Mouse (Mus musculus) forebrain, embryonic 10.5 days (tissue): ENCODE measurements around the gene Mfsd6. TPM values are rescaled to one million over a fixed set of nuclear protein-coding genes. Genes with fewer than 3 reads are reported as not detected.

ENCODE experiments used
- DNase-seq: peaks from one replicate; pipeline ENCODE4 v3.0.0-alpha.2; 2017; ENCODE audit warnings: low spot score; ENCODE audit errors: extremely low spot score
- H3K27ac ChIP-seq: fragments of 300-500 bp; sonication (generic); 2 replicates; pipeline ENCODE4 v1.5.1; 2016; ENCODE audit warnings: mild to moderate bottlenecking
- H3K27me3 ChIP-seq: fragments of 300-500 bp; sonication (generic); 2 replicates; pipeline ENCODE4 v1.6.1; 2016; ENCODE audit warnings: mild to moderate bottlenecking; ENCODE audit not compliant: poor library complexity, severe bottlenecking
- H3K36me3 ChIP-seq: fragments of 300-500 bp; sonication (generic); replicated peaks from 2 replicates; pipeline ENCODE4 v1.6.1; 2016; ENCODE audit warnings: mild to moderate bottlenecking, moderate library complexity
- H3K4me1 ChIP-seq: fragments of 300-500 bp; sonication (generic); 2 replicates; pipeline ENCODE4 v1.6.1; 2016
- H3K4me3 ChIP-seq: fragments of 300-500 bp; sonication (generic); 2 replicates; pipeline ENCODE4 v1.5.1; 2016; ENCODE audit warnings: mild to moderate bottlenecking, moderate library complexity
- H3K9me3 ChIP-seq: fragments of 300-500 bp; sonication (generic); 2 replicates; pipeline ENCODE4 v1.6.1; 2016; ENCODE audit warnings: mild to moderate bottlenecking, moderate library complexity
- WGBS: fragments of 180-500 bp; shearing (Covaris S2); methylation state at CpG from one replicate; pipeline ENCODE4 v1.1.7; 2016; 5-methylcytosine and 5-hydroxymethylcytosine counted together
- polyA plus RNA-seq: library from polyadenylated mRNA; unstranded; fragments of >200 nt; fragmentation: Nextera tagmentation; extraction: Ambion mirVana; gene quantifications from 2 replicates; pipeline ENCODE4 v1.2.1, GENCODE M21; 2016

Mfsd6 gene
- polyA plus RNA-seq, 1 experiment from 2014 or later: 1.2 TPM

GRCm38 (mm10) chr1:52652601-52653253, 74.5 kb downstream of the Mfsd6 start:
- H3K4me1 ChIP-seq: no peaks in the 10 kb centered on the region
- H3K4me3 ChIP-seq: no peak overlapping the region
- H3K9me3 ChIP-seq: no peaks in the 10 kb centered on the region
- peak; percentile 33 for DNase-seq
- H3K36me3 ChIP-seq: peaks cover 42% of the 10 kb centered on the region
- WGBS: 65% methylated on average over 3 of the region's 3 CpGs
- H3K27ac ChIP-seq: peak overlapping the region; percentile 44; the same call in 1 of the 2 replicates
- H3K27me3 ChIP-seq: no peaks in the 10 kb centered on the region

GRCm38 (mm10) chr1:52650066-52650465, 77.2 kb downstream of the Mfsd6 start:
- Histone ChIP-seq H3K27ac (no peak overlapping the region), H3K4me1 (no peaks in the 10 kb centered on the region), H3K36me3 (peaks cover 61% of the 10 kb centered on the region), H3K9me3 (no peaks in the 10 kb centered on the region), H3K27me3 (no peaks in the 10 kb centered on the region), H3K4me3 (no peak overlapping the region)
- no peak for DNase-seq
- WGBS: 90% methylated on average over 5 of the region's 5 CpGs

GRCm38 (mm10) chr1:52648153-52649027, 78.9 kb downstream of the Mfsd6 start:
- peaks cover 65% of the 10 kb centered on the region for H3K36me3 ChIP-seq
- no peaks in the 10 kb centered on the region for H3K9me3 ChIP-seq
- no peak overlapping the region for H3K27ac ChIP-seq
- peak; percentile 29 for DNase-seq
- no peak overlapping the region for H3K4me3 ChIP-seq
- no peaks in the 10 kb centered on the region for H3K27me3 ChIP-seq
- no peaks in the 10 kb centered on the region for H3K4me1 ChIP-seq
- 86% methylated on average over 11 of the region's 11 CpGs for WGBS

- H3K27ac ChIP-seq: no peak overlapping the region
- H3K4me3 ChIP-seq: no peak overlapping the region
- peaks cover 66% of the 10 kb centered on the region for H3K36me3 ChIP-seq
- H3K4me1 ChIP-seq: no peaks in the 10 kb centered on the region
- no peaks in the 10 kb centered on the region for H3K9me3 ChIP-seq
- H3K27me3 ChIP-seq: no peaks in the 10 kb centered on the region
- WGBS: 95% methylated on average over 4 of the region's 4 CpGs
- DNase-seq: no peak
These were observed 86.5 kb downstream of the Mfsd6 start for GRCm38 (mm10) chr1:52640736-52641135.

GRCm38 (mm10) chr1:52640266-52640665, 87.0 kb downstream of the Mfsd6 start:
- Histone ChIP-seq H3K27me3 (no peaks in the 10 kb centered on the region), H3K36me3 (peaks cover 66% of the 10 kb centered on the region), H3K9me3 (no peaks in the 10 kb centered on the region), H3K4me1 (no peaks in the 10 kb centered on the region), H3K27ac (no peak overlapping the region), H3K4me3 (no peak overlapping the region)
- WGBS: 87% methylated on average over 6 of the region's 6 CpGs
- DNase-seq: no peak

GRCm38 (mm10) chr1:52639090-52639489, 88.2 kb downstream of the Mfsd6 start:
- H3K9me3 ChIP-seq: no peaks in the 10 kb centered on the region
- H3K4me1 ChIP-seq: no peaks in the 10 kb centered on the region
- peaks cover 67% of the 10 kb centered on the region for H3K36me3 ChIP-seq
- H3K27me3 ChIP-seq: no peaks in the 10 kb centered on the region
- H3K27ac ChIP-seq: no peak overlapping the region
- no peak for DNase-seq
- H3K4me3 ChIP-seq: no peak overlapping the region
- WGBS: 92% methylated on average over 7 of the region's 7 CpGs

GRCm38 (mm10) chr1:52638101-52638500, 89.2 kb downstream of the Mfsd6 start:
- H3K27ac ChIP-seq: no peak overlapping the region
- H3K4me3 ChIP-seq: no peak overlapping the region
- no peak for DNase-seq
- no peaks in the 10 kb centered on the region for H3K27me3 ChIP-seq
- H3K36me3 ChIP-seq: peaks cover 67% of the 10 kb centered on the region
- whole genome bisulfite sequencing: 91% methylated on average over 2 of the region's 2 CpGs
- no peaks in the 10 kb centered on the region for H3K9me3 ChIP-seq
- H3K4me1 ChIP-seq: no peaks in the 10 kb centered on the region

GRCm38 (mm10) chr1:52635932-52636331, 91.3 kb downstream of the Mfsd6 start:
- Histone ChIP-seq H3K4me3 (no peak overlapping the region), H3K4me1 (peaks cover 12% of the 10 kb centered on the region), H3K27ac (no peak overlapping the region), H3K9me3 (no peaks in the 10 kb centered on the region), H3K27me3 (no peaks in the 10 kb centered on the region), H3K36me3 (peaks cover 56% of the 10 kb centered on the region)
- 95% methylated on average over 3 of the region's 3 CpGs for WGBS
- DNase-seq: no peak

GRCm38 (mm10) chr1:52634251-52634650, 93.0 kb downstream of the Mfsd6 start:
- no peak overlapping the region for H3K27ac ChIP-seq
- H3K27me3 ChIP-seq: 0 out of 2 replicates have a peak, but pooled peaks cover 4% of the 10 kb centered on the region
- 94% methylated on average over 6 of the region's 6 CpGs for WGBS
- DNase-seq: no peak
- H3K4me1 ChIP-seq: peaks cover 12% of the 10 kb centered on the region
- peaks cover 43% of the 10 kb centered on the region for H3K36me3 ChIP-seq
- no peak overlapping the region for H3K4me3 ChIP-seq
- H3K9me3 ChIP-seq: no peaks in the 10 kb centered on the region

GRCm38 (mm10) chr1:52631570-52631969, 95.7 kb downstream of the Mfsd6 start:
- Histone ChIP-seq H3K27me3 (0 out of 2 replicates have a peak, but pooled peaks cover 4% of the 10 kb centered on the region), H3K4me1 (peaks cover 12% of the 10 kb centered on the region), H3K36me3 (peaks cover 16% of the 10 kb centered on the region), H3K4me3 (peak overlapping the region; percentile 87), H3K27ac (no peak overlapping the region), H3K9me3 (no peaks in the 10 kb centered on the region)
- DNase-seq: no peak
- 75% methylated on average over 2 of the region's 2 CpGs for WGBS

GRCm38 (mm10) chr1:52630937-52631299, 96.3 kb downstream of the Mfsd6 start:
- H3K36me3 ChIP-seq: peaks cover 12% of the 10 kb centered on the region; the same call in 1 of the 2 replicates
- peak overlapping the region; percentile 87 for H3K4me3 ChIP-seq
- H3K4me1 ChIP-seq: peaks cover 12% of the 10 kb centered on the region
- 0% methylated on average over 6 of the region's 6 CpGs for WGBS
- H3K27ac ChIP-seq: peak overlapping the region; percentile 97
- DNase-seq: no peak
- no peaks in the 10 kb centered on the region for H3K9me3 ChIP-seq
- H3K27me3 ChIP-seq: 0 out of 2 replicates have a peak, but pooled peaks cover 4% of the 10 kb centered on the region

- Histone ChIP-seq H3K4me1 (peaks cover 12% of the 10 kb centered on the region), H3K36me3 (peaks cover 8% of the 10 kb centered on the region; the same call in 1 of the 2 replicates), H3K4me3 (peak within 1 kb of the TSS; percentile 87), H3K27me3 (0 out of 2 replicates have a peak, but pooled peaks cover 4% of the 10 kb centered on the region), H3K27ac (peak within 1 kb of the TSS; percentile 97), H3K9me3 (no peaks in the 10 kb centered on the region)
- under 1% methylated on average over 43 of the region's 44 CpGs for WGBS
- DNase-seq: peak; percentile 92
These were observed 96.9 kb downstream of the Mfsd6 start, which contains the start of gene Nemp2 for GRCm38 (mm10) chr1:52630248-52630936. Gene Nemp2 (plus strand): TSS chr1:52630703.
